Mouse (Mus musculus): ENCODE measurements around the gene Znhit1.

- TF ChIP-seq CTCF (conservative IDR thresholded peaks at IDR 0.05; ENCODE audit: low read length) = no peak
- TF ChIP-seq NANOG (IDR thresholded peaks at IDR 0.05; ENCODE audit: borderline replicate concordance, low read length) = no peak
Measured at GRCm38 (mm10) chr5:136966331-136966730, 21.5 kb downstream of the Znhit1 start, which contains the start of gene Cldn15.

All from E14TG2a.4 (cell line).